Mouse (Mus musculus) neural tube, embryonic 13.5 days (tissue): Measurements from ENCODE around the gene Ptpre. TPM values are rescaled to one million over a fixed set of nuclear protein-coding genes. Genes with fewer than 3 reads are reported as not detected.
"Not testable (repeated sequence)": the region's sequence is repeated elsewhere in the genome, so short reads cannot be mapped to it uniquely, and the experiment has no call there.

ENCODE experiments used
- ATAC-seq: fragments of 200-750 bp; cut with Nextera tagmentation; 2 replicates; pipeline ENCODE4 v1.8.0; 2017; ENCODE audit warnings: low read depth, mild to moderate bottlenecking, moderate TSS enrichment, moderate library complexity
- H3K27ac ChIP-seq: fragments of 300-500 bp; sonication (generic); replicated peaks from 2 replicates; pipeline ENCODE4 v1.5.1; 2015; ENCODE audit warnings: moderate library complexity, mild to moderate bottlenecking, inconsistent platforms
- H3K27me3 ChIP-seq: fragments of 300-500 bp; sonication (generic); 2 replicates; pipeline ENCODE4 v1.6.1; 2015; ENCODE audit warnings: mild to moderate bottlenecking, inconsistent platforms
- H3K36me3 ChIP-seq: fragments of 300-500 bp; sonication (generic); 2 replicates; pipeline ENCODE4 v1.6.1; 2015; ENCODE audit warnings: mild to moderate bottlenecking, inconsistent platforms
- H3K4me1 ChIP-seq: fragments of 300-500 bp; sonication (generic); replicated peaks from 2 replicates; pipeline ENCODE4 v1.6.1; 2015; ENCODE audit warnings: inconsistent platforms
- H3K4me2 ChIP-seq: fragments of 300-500 bp; sonication (generic); 2 replicates; pipeline ENCODE4 v1.6.1; 2015; ENCODE audit warnings: inconsistent platforms, mild to moderate bottlenecking, moderate library complexity
- H3K4me3 ChIP-seq: fragments of 300-500 bp; sonication (generic); 2 replicates; pipeline ENCODE4 v1.5.1; 2015; ENCODE audit warnings: mild to moderate bottlenecking, inconsistent platforms
- H3K9ac ChIP-seq: fragments of 300-500 bp; sonication (generic); 2 replicates; pipeline ENCODE4 v1.6.1; 2015; ENCODE audit warnings: moderate library complexity, mild to moderate bottlenecking, inconsistent platforms
- H3K9me3 ChIP-seq: fragments of 300-500 bp; sonication (generic); 2 replicates; pipeline ENCODE4 v1.6.1; 2016; ENCODE audit warnings: inconsistent platforms
- WGBS: fragments of 180-500 bp; shearing (Covaris S2); methylation state at CpG from one replicate; pipeline ENCODE4 v1.1.7; 2015; 5-methylcytosine and 5-hydroxymethylcytosine counted together
- polyA plus RNA-seq: library from polyadenylated mRNA; unstranded; fragments of >200 nt; fragmentation: Nextera tagmentation; extraction: Ambion mirVana; gene quantifications from 2 replicates; pipeline ENCODE4 v1.2.1, GENCODE M21; 2015

The Ptpre gene
- polyA plus RNA-seq, 1 experiment from 2014 or later, result 5.3 TPM

DNA sequence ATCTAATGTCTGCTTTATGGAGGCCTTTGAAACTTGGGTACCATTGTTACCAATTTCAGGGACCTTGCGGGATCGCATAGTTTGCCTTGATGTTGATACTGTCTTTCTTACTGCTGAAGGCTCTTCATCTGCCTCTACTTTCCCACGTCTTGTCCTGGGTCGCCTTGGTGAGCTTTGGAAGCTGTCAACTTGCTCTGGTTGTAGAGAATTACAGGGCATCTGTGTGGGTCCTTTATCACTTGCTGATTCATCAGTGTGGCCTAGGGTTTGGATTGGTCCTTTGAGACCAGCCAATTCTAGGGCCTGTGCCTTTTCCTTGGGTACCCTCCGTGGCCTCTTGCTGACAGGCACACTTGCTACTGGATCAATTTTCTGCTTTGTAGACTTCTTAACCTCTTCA, 157.5 kb downstream of the Ptpre start:
- Histone ChIP-seq H3K4me3 (no peak overlapping the region), H3K27ac (no peak overlapping the region), H3K9me3 (no peaks in the 10 kb centered on the region), H3K9ac (no peak overlapping the region), H3K27me3 (no peaks in the 10 kb centered on the region), H3K4me2 (no peak overlapping the region), H3K4me1 (no peaks in the 10 kb centered on the region), H3K36me3 (peaks cover 45% of the 10 kb centered on the region)
- 92% methylated on average over 5 of the region's 5 CpGs for WGBS
- ATAC-seq, result no peak

GRCm38 (mm10) chr7:135696127-135696526, 158.8 kb downstream of the Ptpre start:
- Histone ChIP-seq H3K36me3 (peaks cover 45% of the 10 kb centered on the region), H3K9me3 (no peaks in the 10 kb centered on the region), H3K4me1 (no peaks in the 10 kb centered on the region), H3K27me3 (no peaks in the 10 kb centered on the region), H3K4me3 (no peak overlapping the region), H3K4me2 (no peak overlapping the region), H3K9ac (no peak overlapping the region), H3K27ac (no peak overlapping the region)
- no peak for ATAC-seq
- WGBS, result 92% methylated on average over 4 of the region's 4 CpGs

DNA sequence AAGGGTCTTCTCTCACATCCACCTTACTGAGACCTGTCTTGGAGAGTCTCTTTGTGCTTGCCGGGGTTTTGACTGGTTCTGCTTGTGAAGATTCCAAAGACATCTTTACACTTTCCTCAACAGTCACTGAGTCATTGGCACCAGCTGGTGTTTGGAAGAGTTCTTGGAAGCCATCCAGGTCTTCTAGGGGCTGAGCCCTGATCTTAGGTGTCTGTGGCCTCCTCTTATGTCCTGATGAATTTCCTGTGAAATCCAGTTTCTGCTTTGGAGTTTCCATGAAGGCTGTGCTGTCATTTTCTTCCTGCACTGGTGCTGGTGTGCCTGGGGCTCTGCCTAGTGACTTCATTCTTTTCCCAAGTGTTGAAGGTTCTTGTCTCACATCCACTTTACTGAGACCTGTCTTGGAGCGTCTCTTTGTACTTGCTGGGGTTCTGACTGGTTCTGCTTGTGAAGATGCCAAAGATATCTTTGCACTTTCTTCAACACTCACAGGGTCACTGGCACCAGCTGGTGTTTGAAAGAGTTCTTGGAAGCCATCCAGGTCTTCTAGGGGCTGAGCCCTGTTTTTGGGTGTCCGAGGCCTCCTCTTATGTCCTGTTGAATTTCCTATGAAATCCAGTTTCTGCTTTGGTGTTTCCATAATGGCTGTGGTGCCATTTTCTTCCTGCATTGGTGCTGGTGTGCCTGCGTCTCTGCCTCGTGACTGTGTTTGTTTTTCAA, 159.9 kb downstream of the Ptpre start:
- ATAC-seq, result not testable (repeated sequence)

DNA sequence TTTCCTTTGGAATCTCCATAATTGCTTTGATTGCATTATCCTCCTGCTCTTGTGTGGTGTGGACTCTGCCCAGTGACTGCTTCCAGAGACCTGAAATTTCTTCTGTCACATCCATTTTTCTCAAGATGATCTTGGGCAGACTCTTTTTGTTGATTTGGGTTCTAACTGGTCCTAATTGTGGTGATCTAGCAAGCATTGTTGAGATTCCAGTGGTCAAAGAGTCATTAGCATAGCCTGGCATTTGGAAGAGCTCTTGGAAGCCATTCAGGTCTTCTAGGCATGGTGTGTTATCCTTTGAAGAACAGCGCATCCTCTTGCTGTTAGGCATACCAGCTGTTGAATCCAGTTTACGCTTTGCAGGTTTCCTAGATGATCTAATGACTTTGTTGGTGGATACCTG, 161.1 kb downstream of the Ptpre start:
- H3K36me3 ChIP-seq, result peaks cover 33% of the 10 kb centered on the region
- no peak overlapping the region for H3K4me2 ChIP-seq
- H3K4me3 ChIP-seq, result no peak overlapping the region
- no peaks in the 10 kb centered on the region for H3K4me1 ChIP-seq
- no peak for ATAC-seq
- no peaks in the 10 kb centered on the region for H3K27me3 ChIP-seq
- H3K9ac ChIP-seq, result no peak overlapping the region
- WGBS, result 98% methylated on average over 2 of the region's 2 CpGs
- no peaks in the 10 kb centered on the region for H3K9me3 ChIP-seq
- H3K27ac ChIP-seq, result no peak overlapping the region

More for the DNA sequence above, 159.9 kb downstream of the Ptpre start:
- H3K4me1 ChIP-seq, H3K4me2 ChIP-seq, H3K27ac ChIP-seq, H3K4me3 ChIP-seq, H3K9me3 ChIP-seq, H3K27me3 ChIP-seq, H3K9ac ChIP-seq: not testable (repeated sequence)
- peaks cover 41% of the 10 kb centered on the region for H3K36me3 ChIP-seq
- 96% methylated on average over 5 of the region's 5 CpGs for WGBS

DNA sequence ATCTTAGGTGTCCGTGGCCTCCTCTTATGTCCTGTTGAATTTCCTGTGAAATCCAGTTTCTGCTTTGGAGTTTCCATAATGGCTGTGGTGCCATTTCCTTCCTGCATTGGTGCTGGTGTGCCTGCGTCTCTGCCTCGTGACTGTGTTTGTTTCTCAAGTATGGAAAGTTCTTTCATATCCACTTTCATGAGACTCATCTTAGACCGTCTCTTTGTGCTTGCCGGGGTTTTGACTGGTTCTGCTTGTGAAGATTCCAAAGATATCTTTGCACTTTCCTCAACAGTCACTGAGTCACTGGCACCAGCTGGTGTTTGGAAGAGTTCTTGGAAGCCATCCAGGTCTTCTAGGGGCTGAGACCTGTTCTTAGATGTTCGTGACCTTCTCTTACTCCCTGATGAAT, 162.1 kb downstream of the Ptpre start:
- not testable (repeated sequence) for H3K4me3 ChIP-seq, H3K4me2 ChIP-seq, H3K9ac ChIP-seq, H3K27me3 ChIP-seq, H3K4me1 ChIP-seq, H3K27ac ChIP-seq, H3K9me3 ChIP-seq, ATAC-seq
- 92% methylated on average over 6 of the region's 6 CpGs for WGBS
- peaks cover 32% of the 10 kb centered on the region for H3K36me3 ChIP-seq

DNA sequence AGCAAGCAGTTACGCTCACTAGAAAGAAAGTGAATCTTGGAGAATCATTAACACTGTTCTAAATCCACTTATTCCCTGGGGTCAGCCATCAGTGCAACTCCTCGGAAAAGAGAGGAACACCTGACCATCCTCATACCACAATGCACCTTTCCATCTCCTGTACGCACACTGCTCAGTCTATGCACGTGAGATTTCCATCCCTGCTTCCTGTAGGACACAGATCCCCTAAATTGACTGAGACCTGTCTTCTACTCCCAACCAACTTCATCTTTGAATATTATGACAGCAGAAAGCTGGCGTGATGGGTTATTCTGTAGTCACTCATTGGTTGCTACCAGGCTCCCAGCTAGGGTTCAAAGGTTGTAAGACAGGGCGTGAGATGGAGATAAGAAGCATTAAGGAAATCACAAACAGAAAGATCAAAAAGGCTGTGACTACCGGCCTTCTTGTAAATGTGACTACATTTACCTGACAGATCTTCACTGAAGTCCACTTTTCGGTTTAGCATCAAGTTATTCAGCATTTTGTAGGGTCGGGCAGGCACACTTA, 166.4 kb downstream of the Ptpre start:
- H3K27me3 ChIP-seq, result no peaks in the 10 kb centered on the region
- no peaks in the 10 kb centered on the region for H3K4me1 ChIP-seq
- H3K36me3 ChIP-seq, result peaks cover 11% of the 10 kb centered on the region
- no peak overlapping the region for H3K4me2 ChIP-seq
- H3K4me3 ChIP-seq, result no peak overlapping the region
- 95% methylated on average over 9 of the region's 9 CpGs for WGBS
- no peak overlapping the region for H3K9ac ChIP-seq
- no peak overlapping the region for H3K27ac ChIP-seq
- no peak for ATAC-seq
- no peaks in the 10 kb centered on the region for H3K9me3 ChIP-seq

- 93% methylated on average over 8 of the region's 8 CpGs for WGBS
- Histone ChIP-seq H3K36me3 (peaks cover 11% of the 10 kb centered on the region), H3K4me1 (no peaks in the 10 kb centered on the region), H3K4me2 (no peak overlapping the region), H3K27ac (no peak overlapping the region), H3K4me3 (no peak overlapping the region), H3K9ac (no peak overlapping the region), H3K27me3 (no peaks in the 10 kb centered on the region), H3K9me3 (no peaks in the 10 kb centered on the region)
- ATAC-seq, result no peak
Observed at GRCm38 (mm10) chr7:135704251-135704650, 167.0 kb downstream of the Ptpre start.

DNA sequence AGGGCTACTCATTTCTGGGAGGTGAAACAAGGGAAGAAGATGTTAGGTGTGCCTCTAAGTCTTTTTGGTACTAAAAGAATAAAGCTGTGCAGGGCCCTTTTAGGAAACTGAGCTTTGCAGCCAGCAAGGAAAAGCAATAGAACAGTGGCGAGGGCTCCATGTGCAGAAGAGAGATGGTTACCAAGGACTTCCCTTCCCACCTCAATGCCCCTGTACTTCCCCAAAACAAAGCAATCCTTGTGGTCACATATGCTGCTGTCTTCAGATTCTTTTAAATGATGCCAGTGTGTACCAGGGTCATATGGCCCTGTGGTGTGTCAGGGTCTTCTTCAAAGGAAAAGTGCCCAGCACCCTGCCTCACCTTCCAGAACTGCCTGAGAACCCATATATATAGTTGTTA, 167.8 kb downstream of the Ptpre start:
- H3K4me3 ChIP-seq, result no peak overlapping the region
- 96% methylated on average over 1 of the region's 1 CpGs for whole genome bisulfite sequencing
- ATAC-seq, result no peak
- H3K36me3 ChIP-seq, result peaks cover 11% of the 10 kb centered on the region
- H3K4me1 ChIP-seq, result no peaks in the 10 kb centered on the region
- H3K27me3 ChIP-seq, result no peaks in the 10 kb centered on the region
- H3K4me2 ChIP-seq, result no peak overlapping the region
- no peak overlapping the region for H3K9ac ChIP-seq
- no peaks in the 10 kb centered on the region for H3K9me3 ChIP-seq
- no peak overlapping the region for H3K27ac ChIP-seq

GRCm38 (mm10) chr7:135705753-135706152, 168.5 kb downstream of the Ptpre start:
- Histone ChIP-seq H3K27ac (no peak overlapping the region), H3K27me3 (no peaks in the 10 kb centered on the region), H3K4me2 (no peak overlapping the region), H3K4me1 (no peaks in the 10 kb centered on the region), H3K9ac (no peak overlapping the region), H3K36me3 (peaks cover 11% of the 10 kb centered on the region), H3K4me3 (no peak overlapping the region), H3K9me3 (no peaks in the 10 kb centered on the region)
- ATAC-seq, result no peak
- WGBS, result 92% methylated on average over 6 of the region's 6 CpGs

- peaks cover 8% of the 10 kb centered on the region for H3K4me1 ChIP-seq
- no peaks in the 10 kb centered on the region for H3K9me3 ChIP-seq
- no peak overlapping the region for H3K27ac ChIP-seq
- no peak for ATAC-seq
- no peak overlapping the region for H3K9ac ChIP-seq
- H3K4me3 ChIP-seq, result no peak overlapping the region
- whole genome bisulfite sequencing, result 80% methylated on average over 2 of the region's 2 CpGs
- no peaks in the 10 kb centered on the region for H3K27me3 ChIP-seq
- H3K4me2 ChIP-seq, result no peak overlapping the region
- peaks cover 7% of the 10 kb centered on the region for H3K36me3 ChIP-seq
Observed at GRCm38 (mm10) chr7:135710702-135711101, 173.4 kb downstream of the Ptpre start.

DNA sequence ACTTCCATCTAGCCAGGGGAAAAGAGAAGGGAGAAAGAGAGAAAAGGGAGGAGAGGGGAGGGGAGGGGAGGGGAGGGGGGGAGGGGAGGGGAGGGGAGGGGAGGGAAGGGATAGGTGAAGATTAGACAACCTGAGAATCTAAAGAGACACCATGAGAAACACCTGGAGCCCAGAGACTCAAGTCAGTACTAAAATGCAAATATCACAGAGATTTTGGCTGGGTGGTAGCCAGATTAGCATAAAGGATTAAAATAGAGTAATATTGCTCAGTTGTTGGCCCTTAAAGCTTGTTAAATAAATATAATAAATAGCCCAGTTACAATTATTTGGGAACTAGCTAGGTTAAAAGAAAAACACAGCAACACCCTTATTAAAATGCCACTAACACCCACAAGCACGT, 175.3 kb downstream of the Ptpre start:
- H3K9me3 ChIP-seq, result no peaks in the 10 kb centered on the region
- H3K9ac ChIP-seq, result no peak overlapping the region
- H3K4me3 ChIP-seq, result no peak overlapping the region
- no peak overlapping the region for H3K27ac ChIP-seq
- H3K27me3 ChIP-seq, result no peaks in the 10 kb centered on the region
- H3K4me2 ChIP-seq, result no peak overlapping the region; the same call in 1 of the 2 replicates
- 83% methylated on average over 1 of the region's 1 CpGs for WGBS
- peaks cover 10% of the 10 kb centered on the region for H3K4me1 ChIP-seq
- no peaks in the 10 kb centered on the region for H3K36me3 ChIP-seq
- no peak for ATAC-seq

DNA sequence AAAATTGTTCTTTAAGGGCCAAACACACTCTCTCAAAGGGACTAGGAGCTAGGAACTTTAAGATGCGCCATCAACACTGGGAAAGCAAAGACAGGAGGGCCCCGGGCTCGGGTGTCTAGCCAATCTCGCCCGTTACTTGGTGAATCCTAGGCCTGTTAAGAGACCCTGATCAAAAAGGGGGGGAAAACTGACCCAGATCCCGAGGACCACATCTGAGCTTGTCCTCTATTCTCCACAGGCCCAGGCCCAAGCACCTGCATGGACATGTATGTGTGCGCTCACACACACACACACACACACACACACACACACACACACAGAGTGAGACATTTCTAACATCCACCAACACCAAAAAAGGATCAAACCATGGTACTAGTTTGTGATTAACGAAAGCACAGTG, 176.0 kb downstream of the Ptpre start:
- Histone ChIP-seq H3K4me2 (peak overlapping the region; percentile 99), H3K4me1 (peaks cover 10% of the 10 kb centered on the region), H3K4me3 (peak overlapping the region; percentile 83; the same call in 1 of the 2 replicates), H3K9me3 (no peaks in the 10 kb centered on the region), H3K27me3 (no peaks in the 10 kb centered on the region), H3K27ac (no peak overlapping the region), H3K36me3 (no peaks in the 10 kb centered on the region), H3K9ac (0 out of 2 replicates have a peak overlapping the region, but pooled peaks have one; percentile 13)
- 77% methylated on average over 8 of the region's 8 CpGs for WGBS
- ATAC-seq, result no peak

DNA sequence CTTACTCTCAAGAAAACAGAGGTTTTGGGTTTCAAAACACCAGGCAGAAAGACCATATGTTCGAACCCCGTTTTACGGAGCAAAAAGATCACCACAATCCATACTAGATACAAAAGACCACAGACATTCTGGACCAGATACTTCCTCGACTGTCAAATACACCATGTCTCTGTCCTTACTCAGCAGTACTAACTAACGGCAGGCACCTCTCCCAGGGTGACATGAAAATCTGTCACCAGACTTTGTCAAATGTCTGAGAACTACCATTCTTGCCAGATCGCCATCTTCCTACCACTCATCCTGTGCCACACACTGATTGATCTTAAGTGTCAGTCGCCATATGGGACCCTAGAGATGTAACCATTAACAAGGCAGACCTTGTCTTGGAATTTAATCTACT, 177.9 kb downstream of the Ptpre start:
- WGBS, result 7% methylated on average over 7 of the region's 7 CpGs

More for the DNA sequence above, 177.9 kb downstream of the Ptpre start:
- Histone ChIP-seq H3K9ac (peak overlapping the region; percentile 70), H3K27me3 (no peaks in the 10 kb centered on the region), H3K4me3 (peak overlapping the region; percentile 83), H3K36me3 (no peaks in the 10 kb centered on the region), H3K4me1 (peaks cover 10% of the 10 kb centered on the region), H3K4me2 (peak overlapping the region; percentile 99), H3K27ac (no peak overlapping the region), H3K9me3 (no peaks in the 10 kb centered on the region)
- ATAC-seq, result no peak
